In the genomic region with DNA sequence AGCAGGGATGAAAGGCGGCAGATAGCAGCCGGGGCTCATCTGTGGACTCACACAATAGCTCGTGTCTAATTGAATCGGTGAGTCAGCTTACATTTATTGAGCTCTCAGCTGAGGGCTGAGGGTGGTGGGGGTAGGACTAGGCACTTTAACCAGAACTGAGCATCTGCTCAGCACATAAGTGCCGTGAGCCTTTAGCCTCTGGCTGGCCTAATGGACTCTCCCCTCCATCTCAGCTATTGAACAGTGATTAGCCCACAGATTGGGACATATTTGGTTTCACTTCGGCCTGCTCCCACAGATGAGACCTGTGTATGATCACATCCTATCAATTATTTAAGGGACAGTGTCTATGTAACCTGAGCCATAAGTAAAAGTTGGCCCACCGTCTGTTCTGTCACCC, we compare ENCODE assay signal across 14 mouse cellular contexts.
DNase-seq lines count a peak whose midpoint lies in the region; ATAC-seq lines count a peak whose summit lies in the region.
"Had no signal": no experiment of that assay in that cellular context is flagged by ENCODE, and none has a peak within 500 bp of the region (broad histone marks: within the 10 kb centered on the region; RNA-seq: fewer than 3 reads in every experiment).

No protein-coding gene starts in this region.

- no peak overlapping the region for H3K27ac ChIP-seq in forebrain, embryonic 14.5 days (ENCODE audit: low read depth, low read length)
- H3K27ac ChIP-seq in forebrain, embryonic 10.5 days: no peak overlapping the region
- peak overlapping the region; percentile 45; the same call in 1 of the 2 replicates for H3K27ac ChIP-seq in hindbrain, embryonic 10.5 days
- no peak overlapping the region for H3K27ac ChIP-seq in midbrain, embryonic 12.5 days (replicated peaks)
- H3K27ac ChIP-seq: heart, embryonic 10.5 days; kidney, embryonic 15.5 days; liver, embryonic 15.5 days had no signal

- H3K4me1 ChIP-seq in forebrain, embryonic 14.5 days (ENCODE audit: control insufficient read depth, insufficient read depth, low read length): no peaks in the 10 kb centered on the region
- H3K4me1 ChIP-seq in forebrain, embryonic 10.5 days: no peaks in the 10 kb centered on the region
- H3K4me1 ChIP-seq in hindbrain, embryonic 10.5 days (replicated peaks): no peaks in the 10 kb centered on the region
- H3K4me1 ChIP-seq in midbrain, embryonic 12.5 days: no peaks in the 10 kb centered on the region
- H3K4me1 ChIP-seq: kidney, embryonic 15.5 days; liver, embryonic 15.5 days had no signal

- intact Hi-C loops in left cerebral cortex, postnatal 25 days (cut with DNase I): no loop called here

- peak; percentile 66; the same call in 1 of the 2 replicates for ATAC-seq in forebrain, embryonic 14.5 days
- peak; percentile 94 for ATAC-seq in midbrain, embryonic 12.5 days (ENCODE audit: low FRiP score, low read depth)
- no peak for ATAC-seq in granulocyte monocyte progenitor cell, adult 5-6 weeks (replicated peaks; ENCODE audit: poor library complexity, severe bottlenecking)

- peak; percentile 29 for DNase-seq in forebrain, embryonic 14.5 days (ENCODE audit: low spot score)
- DNase-seq in forebrain, embryonic 10.5 days (ENCODE audit: extremely low spot score, low spot score): no peak
- DNase-seq in hindbrain, embryonic 10.5 days (ENCODE audit: low spot score): peak; percentile 51
- DNase-seq in retina, embryonic 14.5 days (ENCODE audit: low spot score): peak; percentile 72
- DNase-seq in left cerebral cortex, postnatal 25 days (ENCODE audit: low spot score in 2 of 2): no peak
- DNase-seq in liver: no peak
- DNase-seq: cerebellum, adult 2 months; lung, postnatal 36 days; right cerebral cortex, postnatal 25 days had no signal

- H3K4me3 ChIP-seq in forebrain, embryonic 14.5 days (ENCODE audit: low read depth, low read length): no peak overlapping the region
- no peak overlapping the region for H3K4me3 ChIP-seq in forebrain, embryonic 10.5 days
- no peak overlapping the region for H3K4me3 ChIP-seq in hindbrain, embryonic 10.5 days
- H3K4me3 ChIP-seq in midbrain, embryonic 12.5 days: no peak overlapping the region
- H3K4me3 ChIP-seq: heart, embryonic 10.5 days; kidney, embryonic 15.5 days; liver, embryonic 15.5 days had no signal

- no peak overlapping the region for H3K4me2 ChIP-seq in forebrain, embryonic 14.5 days (ENCODE audit: low read length)
- H3K4me2 ChIP-seq in midbrain, embryonic 12.5 days (replicated peaks): no peak overlapping the region
- H3K4me2 ChIP-seq: kidney, embryonic 15.5 days; liver, embryonic 15.5 days had no signal

- no peaks in the 10 kb centered on the region for H3K9me3 ChIP-seq in forebrain, embryonic 14.5 days (replicated peaks; ENCODE audit: control insufficient read depth, low read length)
- H3K9me3 ChIP-seq in forebrain, embryonic 10.5 days: no peaks in the 10 kb centered on the region
- no peaks in the 10 kb centered on the region for H3K9me3 ChIP-seq in hindbrain, embryonic 10.5 days
- H3K9me3 ChIP-seq in midbrain, embryonic 12.5 days: no peaks in the 10 kb centered on the region
- H3K9me3 ChIP-seq: heart, embryonic 10.5 days; kidney, embryonic 15.5 days; liver, embryonic 15.5 days had no signal

- H3K9ac ChIP-seq in forebrain, embryonic 14.5 days (ENCODE audit: low read length): no peak overlapping the region
- H3K9ac ChIP-seq in midbrain, embryonic 12.5 days (replicated peaks): no peak overlapping the region
- H3K9ac ChIP-seq: kidney, embryonic 15.5 days; liver, embryonic 15.5 days had no signal

- WGBS in forebrain, embryonic 14.5 days: 62% methylated on average over 7 of the region's 7 CpGs
- WGBS in forebrain, embryonic 10.5 days: 80% methylated on average over 7 of the region's 7 CpGs
- 65% methylated on average over 7 of the region's 7 CpGs for WGBS in hindbrain, embryonic 10.5 days
- 46% methylated on average over 7 of the region's 7 CpGs for WGBS in midbrain, embryonic 12.5 days

- H3K36me3 ChIP-seq in forebrain, embryonic 14.5 days (ENCODE audit: control insufficient read depth, insufficient read depth, low read length): no peaks in the 10 kb centered on the region
- no peaks in the 10 kb centered on the region for H3K36me3 ChIP-seq in forebrain, embryonic 10.5 days (replicated peaks)
- no peaks in the 10 kb centered on the region for H3K36me3 ChIP-seq in hindbrain, embryonic 10.5 days
- no peaks in the 10 kb centered on the region for H3K36me3 ChIP-seq in midbrain, embryonic 12.5 days
- H3K36me3 ChIP-seq: heart, embryonic 10.5 days; kidney, embryonic 15.5 days; liver, embryonic 15.5 days had no signal

- no peaks in the 10 kb centered on the region for H3K27me3 ChIP-seq in forebrain, embryonic 14.5 days (replicated peaks; ENCODE audit: control insufficient read depth, insufficient read depth, low read length)
- H3K27me3 ChIP-seq in forebrain, embryonic 10.5 days (ENCODE audit: poor library complexity, severe bottlenecking): no peaks in the 10 kb centered on the region
- no peaks in the 10 kb centered on the region for H3K27me3 ChIP-seq in hindbrain, embryonic 10.5 days (ENCODE audit: insufficient read depth, poor library complexity, severe bottlenecking)
- no peaks in the 10 kb centered on the region for H3K27me3 ChIP-seq in midbrain, embryonic 12.5 days
- H3K27me3 ChIP-seq: kidney, embryonic 15.5 days; liver, embryonic 15.5 days had no signal

Comparison
In these comparisons a context has a peak if more than half of its experiments do, and no peak if none do; other contexts are left out.
1. DNase-seq: peak in forebrain, embryonic 14.5 days (single experiment), hindbrain, embryonic 10.5 days (single experiment) and retina, embryonic 14.5 days (single experiment); none in forebrain, embryonic 10.5 days (single experiment), left cerebral cortex, postnatal 25 days (0 of 2) and liver (single experiment).